Comparison of ENCODE assay signal across 8 mouse cellular contexts in genomic region chr13:56159016-56159601, GRCm38 (mm10). TPM values are rescaled to one million over a fixed set of nuclear protein-coding genes. Genes with fewer than 3 reads are reported as not detected.
DNase-seq lines count a peak whose midpoint lies in the region; ATAC-seq and TF ChIP-seq lines count a peak whose summit lies in the region.

No protein-coding gene starts in this region.

- peak overlapping the region; percentile 60 for H3K4me2 ChIP-seq in intestine, postnatal 0 days (replicated peaks; ENCODE audit: low read depth)
- H3K4me2 ChIP-seq in stomach, embryonic 14.5 days (replicated peaks; ENCODE audit: low read depth, low read length) = no peak overlapping the region
- no peak overlapping the region for H3K4me2 ChIP-seq in forebrain, embryonic 16.5 days (ENCODE audit: low read length)

- ATAC-seq in intestine, postnatal 0 days = peak; percentile 82
- ATAC-seq in stomach, embryonic 14.5 days (ENCODE audit: insufficient number of reproducible peaks, insufficient read depth, low FRiP score, low read depth) = peak; percentile 39; the same call in 1 of the 2 replicates
- no peak for ATAC-seq in forebrain, embryonic 16.5 days

- 0 out of 2 replicates have a peak, but pooled peaks cover 12% of the 10 kb centered on the region for H3K4me1 ChIP-seq in intestine, postnatal 0 days (replicated peaks; ENCODE audit: control insufficient read depth, insufficient read depth, low read length)
- peaks cover 17% of the 10 kb centered on the region for H3K4me1 ChIP-seq in stomach, embryonic 14.5 days (ENCODE audit: control insufficient read depth, insufficient read depth, low read length)
- H3K4me1 ChIP-seq in forebrain, embryonic 16.5 days (replicated peaks; ENCODE audit: control insufficient read depth, insufficient read depth, low read length) = peaks cover 4% of the 10 kb centered on the region; the same call in 1 of the 2 replicates

- H3K36me3 ChIP-seq in intestine, postnatal 0 days (ENCODE audit: control insufficient read depth, insufficient read depth) = no peaks in the 10 kb centered on the region
- H3K36me3 ChIP-seq in stomach, embryonic 14.5 days (ENCODE audit: control insufficient read depth, insufficient read depth, low read length) = no peaks in the 10 kb centered on the region
- no peaks in the 10 kb centered on the region for H3K36me3 ChIP-seq in forebrain, embryonic 16.5 days (ENCODE audit: control insufficient read depth, insufficient read depth)

- no peaks in the 10 kb centered on the region for H3K27me3 ChIP-seq in intestine, postnatal 0 days (replicated peaks; ENCODE audit: control insufficient read depth, insufficient read depth, low read length)
- no peaks in the 10 kb centered on the region for H3K27me3 ChIP-seq in stomach, embryonic 14.5 days (ENCODE audit: control insufficient read depth, insufficient read depth, low read length)
- no peaks in the 10 kb centered on the region for H3K27me3 ChIP-seq in forebrain, embryonic 16.5 days (replicated peaks; ENCODE audit: control insufficient read depth, insufficient read depth, low read length)

- H3K9me3 ChIP-seq in intestine, postnatal 0 days (ENCODE audit: control insufficient read depth) = no peaks in the 10 kb centered on the region
- no peaks in the 10 kb centered on the region for H3K9me3 ChIP-seq in stomach, embryonic 14.5 days (ENCODE audit: control insufficient read depth, low read depth, low read length)
- no peaks in the 10 kb centered on the region for H3K9me3 ChIP-seq in forebrain, embryonic 16.5 days (ENCODE audit: control insufficient read depth, low read length)

- no peak overlapping the region for H3K9ac ChIP-seq in intestine, postnatal 0 days (ENCODE audit: low read depth, low read length)
- H3K9ac ChIP-seq in stomach, embryonic 14.5 days (replicated peaks; ENCODE audit: low read depth, low read length) = no peak overlapping the region
- H3K9ac ChIP-seq in forebrain, embryonic 16.5 days (replicated peaks; ENCODE audit: low read depth, low read length) = no peak overlapping the region

- peak; percentile 43 for DNase-seq in kidney, postnatal 10 days
- DNase-seq in kidney, postnatal 36 days = no peak
- DNase-seq in c-Kit-positive CD71-negative TER-119-negative erythroid progenitor cells, embryonic 14.5 days (ENCODE audit: low read depth) = peak; percentile 64
- DNase-seq in adrenal gland, postnatal 36 days = no peak
- no peak for DNase-seq in layer of hippocampus, postnatal 10 days (ENCODE audit: low spot score in 2 of 2)

- peak overlapping the region; percentile 9; the same call in 1 of the 2 replicates for H3K4me3 ChIP-seq in intestine, postnatal 0 days (ENCODE audit: low read depth, low read length)
- H3K4me3 ChIP-seq in stomach, embryonic 14.5 days (ENCODE audit: low read depth, low read length) = no peak overlapping the region
- no peak overlapping the region for H3K4me3 ChIP-seq in forebrain, embryonic 16.5 days (replicated peaks; ENCODE audit: low read length)

- 36% methylated on average over 14 of the region's 14 CpGs for whole genome bisulfite sequencing in intestine, postnatal 0 days
- WGBS in stomach, embryonic 14.5 days = 47% methylated on average over 14 of the region's 14 CpGs
- WGBS in forebrain, embryonic 16.5 days = 80% methylated on average over 14 of the region's 14 CpGs

- no peak for TF ChIP-seq CTCF in intestine, postnatal 0 days (IDR thresholded peaks at IDR 0.05; ENCODE audit: low read depth)

- H3K27ac ChIP-seq in intestine, postnatal 0 days (ENCODE audit: low read depth, low read length) = no peak overlapping the region
- H3K27ac ChIP-seq in stomach, embryonic 14.5 days (ENCODE audit: low read length) = no peak overlapping the region
- no peak overlapping the region for H3K27ac ChIP-seq in forebrain, embryonic 16.5 days (ENCODE audit: low read length)

RNA-seq across cellular contexts. Expression of gene Tifab, which starts 19.6 kb away (rescaled TPM):
- polyA plus RNA-seq in intestine, postnatal 0 days (2015; fragmentation: Nextera tagmentation; extraction: Ambion mirVana) = 3.3 and 3.4 TPM in 2 replicates
- polyA plus RNA-seq in stomach, embryonic 14.5 days (2014; fragmentation: Nextera tagmentation; extraction: Ambion mirVana) = 1.2 and 1.4 TPM in 2 replicates
- polyA plus RNA-seq in forebrain, embryonic 16.5 days (2015; fragmentation: Nextera tagmentation; extraction: Ambion mirVana) = 0.91 and 1.2 TPM in 2 replicates
- 1 to 10 TPM; 1.4 to 1.7 TPM for total RNA-seq in adrenal gland, postnatal 36 days (2021)
- 1 to 10 TPM; 1.8 to 2.0 TPM for total RNA-seq in layer of hippocampus, postnatal 10 days (2021)

RNA-seq across cellular contexts. Expression of gene H2afy, which starts 22.9 kb away (rescaled TPM):
- polyA plus RNA-seq in intestine, postnatal 0 days (2015; fragmentation: Nextera tagmentation; extraction: Ambion mirVana) = 132 and 138 TPM in 2 replicates
- 375 and 402 TPM in 2 replicates for polyA plus RNA-seq in stomach, embryonic 14.5 days (2014; fragmentation: Nextera tagmentation; extraction: Ambion mirVana)
- polyA plus RNA-seq in forebrain, embryonic 16.5 days (2015; fragmentation: Nextera tagmentation; extraction: Ambion mirVana) = 370 and 392 TPM in 2 replicates
- total RNA-seq in adrenal gland, postnatal 36 days (2021) = 100 to 1,000 TPM; 119 to 146 TPM
- 100 to 1,000 TPM; 122 to 128 TPM for total RNA-seq in layer of hippocampus, postnatal 10 days (2021)

Comparison
In these comparisons a context has a peak if more than half of its experiments do, and no peak if none do; other contexts are left out.
1. DNase-seq: peak in kidney, postnatal 10 days (single experiment) and c-Kit-positive CD71-negative TER-119-negative erythroid progenitor cells, embryonic 14.5 days (single experiment); none in kidney, postnatal 36 days (0 of 2), adrenal gland, postnatal 36 days (0 of 2) and layer of hippocampus, postnatal 10 days (0 of 2).